Mouse (Mus musculus) heart, embryonic 14.5 days (tissue): ENCODE measurements around the gene Serpinb11. TPM values are rescaled to one million over a fixed set of nuclear protein-coding genes. Genes with fewer than 3 reads are reported as not detected.

Source experiments
- ATAC-seq: fragments of 200-750 bp; cut with Nextera tagmentation; 2 replicates; pipeline ENCODE4 v1.8.0; 2017; ENCODE audit warnings: low read depth, moderate TSS enrichment; ENCODE audit not compliant: insufficient number of reproducible peaks, insufficient read depth, low FRiP score
- H3K27ac ChIP-seq, 2 experiments: fragments of 200-500 bp in 1 of 2; fragments of 300-500 bp in 1 of 2; sonication (generic) in 1 of 2; replicated peaks in 1 of 2; 2 replicates each; pipeline ENCODE4 v1.5.1; 2012 to 2014; ENCODE audit warnings: low read depth in 2 of 2, low read length in 2 of 2, control low read depth in 1 of 2, mild to moderate bottlenecking in 1 of 2, mixed read lengths in 1 of 2; ENCODE audit not compliant: control insufficient read depth in 1 of 2, insufficient read depth in 1 of 2
- H3K27me3 ChIP-seq: fragments of 300-500 bp; sonication (generic); 2 replicates; pipeline ENCODE4 v1.6.1; 2014; ENCODE audit warnings: mild to moderate bottlenecking, low read length, control low read depth; ENCODE audit not compliant: control insufficient read depth, insufficient read depth
- H3K36me3 ChIP-seq: fragments of 300-500 bp; sonication (generic); 2 replicates; pipeline ENCODE4 v1.6.1; 2014; ENCODE audit warnings: mild to moderate bottlenecking, control low read depth, low read length, mixed read lengths; ENCODE audit not compliant: control insufficient read depth, insufficient read depth
- H3K4me1 ChIP-seq, 2 experiments: fragments of 200-500 bp in 1 of 2; fragments of 300-500 bp in 1 of 2; sonication (generic) in 1 of 2; 2 replicates each; pipeline ENCODE4 v1.6.1; 2012 to 2014; ENCODE audit warnings: low read length in 2 of 2, control low read depth in 1 of 2, mixed read lengths in 1 of 2; ENCODE audit not compliant: control insufficient read depth in 2 of 2, insufficient read depth in 2 of 2
- H3K4me2 ChIP-seq: fragments of 300-500 bp; sonication (generic); 2 replicates; pipeline ENCODE4 v1.6.1; 2014; ENCODE audit warnings: mild to moderate bottlenecking, low read length
- H3K4me3 ChIP-seq, 2 experiments: fragments of 200-500 bp in 1 of 2; fragments of 300-500 bp in 1 of 2; sonication (generic) in 1 of 2; 2 replicates each; pipeline ENCODE4 v1.5.1; 2012 to 2014; ENCODE audit warnings: low read length in 2 of 2, mild to moderate bottlenecking in 2 of 2, control low read depth in 1 of 2, low read depth in 1 of 2, moderate library complexity in 1 of 2; ENCODE audit not compliant: control insufficient read depth in 1 of 2, insufficient read depth in 1 of 2
- H3K9ac ChIP-seq: fragments of 300-500 bp; sonication (generic); 2 replicates; pipeline ENCODE4 v1.6.1; 2014; ENCODE audit warnings: mild to moderate bottlenecking, low read length
- H3K9me3 ChIP-seq: fragments of 300-500 bp; sonication (generic); 2 replicates; pipeline ENCODE4 v1.6.1; 2016; ENCODE audit warnings: low read length, control low read depth; ENCODE audit not compliant: control insufficient read depth
- WGBS: fragments of 180-500 bp; shearing (Covaris S2); extraction: QIAGEN DNeasy Blood & Tissue Kit; methylation state at CpG from one replicate; pipeline ENCODE4 v1.1.7; 2014; 5-methylcytosine and 5-hydroxymethylcytosine counted together
- polyA plus RNA-seq: library from polyadenylated mRNA; unstranded; fragments of >200 nt; fragmentation: Nextera tagmentation; extraction: Ambion mirVana; gene quantifications from 2 replicates; pipeline ENCODE4 v1.2.1, GENCODE M21; 2014

The Serpinb11 gene
- polyA plus RNA-seq, 1 experiment from 2014 or later, result not detected

GRCm38 (mm10) chr1:107402082-107402481 lies 41.1 kb downstream of the Serpinb11 start:
- no peaks in the 10 kb centered on the region for H3K9me3 ChIP-seq
- H3K36me3 ChIP-seq, result no peaks in the 10 kb centered on the region
- WGBS, result 66% methylated on average over 4 of the region's 4 CpGs
- no peak overlapping the region for H3K4me2 ChIP-seq
- no peak for ATAC-seq
- H3K9ac ChIP-seq, result no peak overlapping the region
- no peak overlapping the region for H3K27ac ChIP-seq
- H3K27me3 ChIP-seq, result no peaks in the 10 kb centered on the region
- no peak overlapping the region for H3K4me3 ChIP-seq
- H3K4me1 ChIP-seq, result no peaks in the 10 kb centered on the region

GRCm38 (mm10) chr1:107414650-107415049 lies 53.7 kb downstream of the Serpinb11 start:
- no peak for ATAC-seq
- no peaks in the 10 kb centered on the region for H3K27me3 ChIP-seq
- WGBS, result 32% methylated on average over 1 of the region's 1 CpGs
- H3K9ac ChIP-seq, result no peak overlapping the region
- H3K4me1 ChIP-seq, result no peaks in the 10 kb centered on the region
- no peak overlapping the region for H3K4me3 ChIP-seq
- no peak overlapping the region for H3K4me2 ChIP-seq
- H3K27ac ChIP-seq, result no peak overlapping the region
- H3K9me3 ChIP-seq, result no peaks in the 10 kb centered on the region
- H3K36me3 ChIP-seq, result no peaks in the 10 kb centered on the region

- Histone ChIP-seq H3K27ac (no peak overlapping the region), H3K4me3 (no peak overlapping the region), H3K36me3 (no peaks in the 10 kb centered on the region), H3K4me1 (no peaks in the 10 kb centered on the region), H3K4me2 (no peak overlapping the region), H3K9me3 (no peaks in the 10 kb centered on the region), H3K27me3 (no peaks in the 10 kb centered on the region), H3K9ac (no peak overlapping the region)
- no peak for ATAC-seq
- WGBS, result 76% methylated on average over 4 of the region's 4 CpGs
These were observed 61.5 kb downstream of the Serpinb11 start for GRCm38 (mm10) chr1:107422487-107422886.

Other genes starting within 250 kb of the Serpinb11 start
- not detected in 2 replicates for gene Serpinb3b, start 82.8 kb upstream of the Serpinb11 start, polyA plus RNA-seq
- not detected in 2 replicates for gene Serpinb3c, start 82.8 kb upstream of the Serpinb11 start, polyA plus RNA-seq
- gene Serpinb7, start 38.5 kb downstream of the Serpinb11 start, polyA plus RNA-seq, result not detected in 2 replicates
- not detected in 2 replicates for gene Serpinb2, start 150.2 kb downstream of the Serpinb11 start, polyA plus RNA-seq
- gene Serpinb8, start 228.8 kb downstream of the Serpinb11 start, polyA plus RNA-seq, result 3.1 and 3.2 TPM in 2 replicates